Mouse (Mus musculus): ENCODE measurements around the gene Zbtb20.
"Not testable (repeated sequence)": the region's sequence is repeated elsewhere in the genome, so short reads cannot be mapped to it uniquely, and the experiment has no call there.

Zbtb20 gene

GRCm38 (mm10) chr16:42911326-42911725 is 35.6 kb downstream of the Zbtb20 start:
- peak in 1 of 2 experiments; percentile 70 for DNase-seq

DNA sequence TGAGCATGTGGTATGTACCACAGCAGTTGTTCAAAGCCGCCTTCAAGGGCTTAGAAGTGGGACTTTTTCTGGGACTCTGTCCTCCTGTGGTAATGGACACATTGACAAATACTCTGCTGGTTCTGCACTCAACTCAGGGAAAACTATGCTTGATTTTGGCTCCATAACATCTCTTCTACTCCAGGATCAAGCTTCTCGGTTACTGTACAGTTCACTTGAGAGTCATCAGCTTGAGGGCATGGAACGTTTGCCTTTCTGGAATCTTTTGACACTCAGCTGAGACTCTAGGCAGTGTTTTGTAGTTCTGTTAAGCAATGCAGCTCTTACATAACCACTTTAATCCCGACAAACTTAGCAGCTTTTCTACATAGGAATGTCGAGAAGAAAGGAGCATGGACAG is 36.1 kb downstream of the Zbtb20 start:
- no peak for DNase-seq

- no peak for DNase-seq
Measured at GRCm38 (mm10) chr16:42913291-42913690, 37.6 kb downstream of the Zbtb20 start.

- DNase-seq, result peak; percentile 69 to 82
Measured at GRCm38 (mm10) chr16:42914457-42915085, 38.9 kb downstream of the Zbtb20 start.

DNA sequence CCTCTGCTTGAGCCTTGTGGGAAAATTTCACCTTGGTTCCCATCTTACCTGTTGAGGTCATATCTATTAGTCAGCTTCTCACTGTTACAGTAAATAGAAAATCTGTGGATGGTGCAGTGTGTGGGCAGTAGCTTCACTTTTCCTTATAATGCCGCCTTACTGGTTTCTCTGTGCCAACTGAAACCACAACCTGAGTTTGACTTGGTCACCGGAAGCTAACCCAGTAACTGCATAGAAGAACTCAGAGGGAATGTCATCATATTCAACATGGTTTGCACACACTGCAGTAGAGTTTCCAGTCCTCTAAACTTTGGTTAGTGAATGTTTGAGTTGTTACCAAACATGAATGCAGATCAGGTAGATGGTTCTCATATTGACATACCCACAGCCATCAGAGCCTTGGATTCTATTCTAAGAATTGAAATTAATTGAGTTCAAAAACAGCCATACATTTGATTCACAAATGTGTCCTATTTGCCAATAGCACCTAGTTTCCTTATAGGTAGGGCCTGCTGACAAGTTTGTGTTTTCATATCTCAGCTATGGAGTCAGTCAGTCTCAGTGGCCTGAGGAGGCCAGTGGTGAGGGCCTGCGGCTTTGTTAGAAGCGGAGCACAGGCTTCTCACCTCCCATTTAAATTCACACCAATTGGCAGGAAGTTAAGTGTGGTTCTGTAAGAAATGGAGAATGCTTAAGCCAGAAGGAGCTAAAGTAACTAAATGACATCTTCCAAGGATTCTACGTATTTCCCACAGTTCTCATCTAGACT is 44.5 kb downstream of the Zbtb20 start:
- no peak for DNase-seq

GRCm38 (mm10) chr16:42921436-42921835 is 45.8 kb downstream of the Zbtb20 start:
- DNase-seq, result no peak

DNA sequence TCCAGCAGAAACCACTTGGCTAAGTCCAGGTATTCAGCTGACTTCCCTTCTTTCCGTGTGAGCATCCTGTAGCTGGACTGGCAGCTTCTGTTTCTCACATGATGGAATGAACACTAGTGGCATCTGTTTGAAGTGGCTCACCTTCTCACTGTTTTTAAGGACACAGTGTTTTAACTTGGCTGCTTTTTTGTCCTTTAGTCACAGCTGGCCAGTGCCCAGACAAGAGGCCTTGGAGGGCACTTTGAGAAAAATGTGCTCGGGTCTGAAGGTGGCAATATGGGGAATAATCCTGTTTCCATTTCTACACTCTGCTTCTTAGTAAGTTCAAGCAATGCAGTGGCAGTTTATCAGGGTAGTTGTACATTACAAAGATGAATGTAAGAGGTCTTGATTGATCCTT is 62.5 kb downstream of the Zbtb20 start:
- DNase-seq, result no peak

DNA sequence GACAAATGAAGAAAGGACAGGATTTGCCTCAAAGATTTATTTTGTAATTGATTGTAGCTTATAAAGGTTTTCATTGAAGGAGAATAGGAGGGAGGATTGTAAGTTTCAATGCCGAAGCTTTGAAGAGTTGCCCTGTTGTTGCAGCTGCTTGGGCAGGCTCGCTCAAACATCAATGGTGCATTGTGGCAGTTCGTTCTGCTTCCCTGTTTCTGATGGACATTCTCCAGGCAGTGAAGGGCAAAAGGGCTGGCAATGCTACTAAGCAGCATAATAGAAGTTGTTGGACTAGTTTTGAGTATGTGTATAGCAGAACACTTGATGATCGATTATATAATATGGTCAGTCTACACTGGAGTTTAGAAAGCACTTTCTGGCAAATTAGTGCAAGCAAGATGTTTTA is 71.3 kb downstream of the Zbtb20 start:
- DNase-seq, result peak; percentile 13 to 53

- DNase-seq, result not testable (repeated sequence)
Measured at GRCm38 (mm10) chr16:42955401-42955800, 79.7 kb downstream of the Zbtb20 start.

DNA sequence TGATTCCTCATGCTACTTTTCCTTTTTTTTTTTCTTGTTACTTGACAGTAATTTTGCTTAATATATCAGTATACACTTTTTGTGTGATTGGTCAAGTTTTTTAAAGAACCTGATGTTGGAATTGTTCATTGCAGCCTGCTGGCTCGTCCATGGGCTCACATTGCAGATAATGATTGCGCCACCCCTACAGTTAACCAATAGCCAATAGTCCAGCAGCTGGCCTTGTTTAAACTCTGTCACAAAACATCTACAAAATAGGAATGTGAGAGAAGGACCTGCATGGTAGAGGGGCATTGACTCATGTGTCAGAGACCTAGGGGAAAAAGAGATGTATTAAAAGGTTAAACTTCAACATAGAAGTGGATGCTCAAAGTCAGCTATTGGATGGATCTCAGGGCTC is 97.2 kb downstream of the Zbtb20 start:
- no peak for DNase-seq

- DNase-seq, result no peak
Measured at GRCm38 (mm10) chr16:42998896-42999295, 123.2 kb downstream of the Zbtb20 start.

- no peak for DNase-seq
Measured at GRCm38 (mm10) chr16:43026351-43026750, 150.7 kb downstream of the Zbtb20 start.

DNA sequence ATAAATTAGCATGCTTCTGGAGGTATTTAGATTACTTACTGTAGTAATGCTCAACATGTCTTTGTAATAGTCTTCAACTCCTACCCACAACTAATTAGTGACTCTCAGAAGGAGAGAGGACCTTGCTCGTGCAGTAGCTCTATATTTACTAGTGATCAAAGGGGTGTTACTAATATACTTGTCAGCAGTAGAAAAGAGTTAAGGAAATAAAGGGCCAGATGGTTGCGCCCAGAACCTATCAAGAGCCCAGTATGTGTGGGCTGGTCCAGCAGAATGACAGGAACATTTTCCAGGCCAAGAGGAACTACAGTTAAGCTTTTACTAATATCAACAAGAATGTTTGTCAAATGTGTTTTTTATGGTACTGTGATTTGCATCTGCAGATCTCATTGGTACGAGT is 153.6 kb downstream of the Zbtb20 start:
- DNase-seq, result no peak

DNA sequence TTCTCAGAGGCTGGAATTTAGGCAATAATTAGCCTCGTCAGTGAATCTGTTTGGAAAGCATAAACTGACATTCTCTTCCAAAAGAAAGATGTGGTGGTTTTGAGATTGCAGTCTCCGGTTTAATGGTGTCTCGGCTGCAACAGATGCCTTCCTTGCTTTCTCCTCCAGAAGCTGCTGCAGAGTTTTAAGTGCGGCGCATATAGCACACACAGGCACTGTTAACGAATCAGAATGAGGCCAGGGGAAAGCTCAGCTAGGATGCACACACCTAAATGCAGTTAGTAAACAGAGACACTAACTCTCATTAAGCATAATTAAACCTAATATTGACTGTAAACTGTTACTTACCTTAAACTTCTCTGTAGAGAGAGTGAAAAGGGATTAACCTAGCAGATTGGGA is 160.0 kb downstream of the Zbtb20 start:
- DNase-seq, result no peak

DNA sequence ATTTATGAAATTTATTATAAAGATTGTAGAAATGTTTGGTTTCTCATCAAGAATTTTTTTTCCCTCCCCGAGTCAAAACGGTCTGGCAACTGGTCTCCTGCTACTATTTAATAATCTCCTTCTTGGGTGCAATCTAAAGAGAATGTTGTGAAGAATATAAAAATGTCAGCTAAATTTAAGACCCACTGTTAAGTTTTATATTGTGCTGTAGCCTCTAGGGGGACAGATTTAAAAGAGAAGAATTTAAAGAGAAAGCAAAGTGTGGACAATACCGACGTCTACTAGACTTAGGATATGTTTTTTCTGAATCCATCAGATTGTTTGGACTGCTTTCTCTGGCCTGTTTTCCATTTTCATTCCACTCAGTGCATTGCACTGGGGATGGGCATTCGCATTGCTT is 160.8 kb downstream of the Zbtb20 start:
- no peak for DNase-seq

DNA sequence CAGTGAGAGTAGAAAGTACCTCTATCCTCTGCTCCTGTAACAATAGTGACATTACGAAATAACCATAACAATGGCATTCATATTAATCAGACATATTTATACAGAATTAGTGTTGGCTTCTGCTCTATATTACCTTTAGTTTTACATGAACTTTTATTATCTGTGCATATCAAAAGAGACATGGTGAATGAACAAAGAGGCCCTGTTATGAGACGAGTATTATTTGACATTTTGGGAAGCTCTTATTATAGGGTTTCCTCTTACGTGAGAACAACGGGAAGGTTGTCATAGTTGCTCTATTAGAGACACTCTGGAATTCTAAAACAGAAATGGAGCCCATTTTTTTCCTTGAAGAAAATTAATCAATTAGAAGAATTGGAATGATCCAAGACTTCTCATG is 161.6 kb downstream of the Zbtb20 start:
- no peak for DNase-seq

DNA sequence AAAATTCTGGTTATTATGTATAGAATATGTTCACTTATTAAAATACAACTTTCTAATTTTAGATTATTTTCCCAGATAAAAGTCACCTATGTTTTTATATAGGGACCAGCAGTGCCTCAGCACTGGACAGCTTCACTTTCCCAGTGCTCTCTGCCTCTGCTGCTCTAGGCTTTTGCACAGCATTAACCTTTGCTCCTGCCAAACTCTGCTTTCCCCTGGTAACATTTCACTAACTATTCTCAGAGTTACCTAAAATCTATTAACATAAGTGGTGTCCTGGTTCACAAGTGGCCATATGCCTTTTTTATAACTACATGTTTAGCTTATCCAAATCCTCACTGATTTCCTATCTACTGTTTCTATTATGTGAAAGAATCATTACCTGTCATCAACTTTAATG is 169.9 kb downstream of the Zbtb20 start:
- peak in 1 of 2 experiments; percentile 16 for DNase-seq

GRCm38 (mm10) chr16:43046686-43047085 is 171.0 kb downstream of the Zbtb20 start:
- peak; percentile 24 to 42 for DNase-seq

DNA sequence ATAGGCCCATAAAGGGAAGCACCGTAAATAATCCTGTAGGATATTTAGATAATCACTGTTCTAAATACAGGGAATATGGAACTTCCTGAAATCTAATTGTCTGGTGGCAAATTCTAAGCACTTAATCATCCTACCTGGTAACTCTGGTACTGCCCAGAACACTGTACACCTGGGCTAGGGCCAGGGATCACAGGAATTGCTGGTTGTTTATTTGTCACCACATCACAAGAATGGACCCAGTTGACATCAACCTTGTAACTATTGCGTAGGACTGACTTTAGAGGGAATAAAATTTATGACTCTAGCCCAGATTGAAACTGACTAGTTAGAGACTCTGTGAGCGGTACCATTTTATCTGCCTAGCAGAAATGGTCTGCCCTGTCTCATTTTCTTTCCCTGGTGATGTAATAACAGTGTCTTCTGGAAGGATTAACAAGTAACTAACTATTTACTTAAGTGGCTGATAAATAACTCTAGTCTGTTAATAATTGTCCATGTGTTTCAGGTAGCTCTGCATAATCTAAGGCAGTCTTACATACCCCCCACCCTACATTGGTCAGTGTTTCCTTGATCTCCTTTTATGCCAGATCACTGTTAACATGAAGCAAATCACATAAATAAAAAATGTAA is 194.1 kb downstream of the Zbtb20 start:
- peak; percentile 19 to 43 for DNase-seq

- no peak for DNase-seq
Measured at GRCm38 (mm10) chr16:43071875-43072274, 196.2 kb downstream of the Zbtb20 start.

DNA sequence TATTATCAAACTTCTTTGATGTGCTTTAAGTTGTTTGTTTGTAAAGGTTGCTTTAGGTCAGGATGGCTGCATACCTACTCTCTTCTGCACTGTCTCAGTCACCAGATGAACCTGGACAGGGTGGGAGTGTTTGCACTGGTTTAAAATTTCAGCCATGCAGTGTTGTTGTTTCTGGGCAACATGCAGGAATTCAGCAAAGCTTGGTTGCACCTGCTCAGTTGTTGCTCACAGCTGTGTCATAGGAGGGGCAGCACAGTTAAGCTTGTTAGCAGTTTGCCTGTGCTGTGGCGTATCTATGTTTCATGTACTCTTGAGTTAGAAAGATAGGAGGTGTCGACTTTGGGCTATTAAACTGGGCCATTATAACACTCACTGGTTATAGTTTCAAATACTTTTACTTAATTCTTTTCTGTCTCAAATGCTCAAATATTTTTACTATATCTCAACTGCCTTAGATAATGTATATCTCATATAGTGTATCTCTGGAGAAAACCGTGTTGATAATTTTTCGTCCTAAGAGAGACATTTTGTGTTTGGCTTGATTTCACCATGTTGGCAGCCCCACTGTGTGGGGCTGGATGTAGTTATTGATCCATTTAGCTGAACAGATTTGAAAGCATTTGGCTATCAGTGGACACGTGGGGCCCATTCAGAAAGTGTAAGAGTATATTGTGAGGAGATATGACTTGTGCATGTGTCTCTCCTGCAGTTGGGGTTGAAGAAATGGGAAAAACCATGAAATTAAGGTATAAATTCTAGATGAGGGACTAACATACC is 197.3 kb downstream of the Zbtb20 start:
- DNase-seq, result no peak

DNA sequence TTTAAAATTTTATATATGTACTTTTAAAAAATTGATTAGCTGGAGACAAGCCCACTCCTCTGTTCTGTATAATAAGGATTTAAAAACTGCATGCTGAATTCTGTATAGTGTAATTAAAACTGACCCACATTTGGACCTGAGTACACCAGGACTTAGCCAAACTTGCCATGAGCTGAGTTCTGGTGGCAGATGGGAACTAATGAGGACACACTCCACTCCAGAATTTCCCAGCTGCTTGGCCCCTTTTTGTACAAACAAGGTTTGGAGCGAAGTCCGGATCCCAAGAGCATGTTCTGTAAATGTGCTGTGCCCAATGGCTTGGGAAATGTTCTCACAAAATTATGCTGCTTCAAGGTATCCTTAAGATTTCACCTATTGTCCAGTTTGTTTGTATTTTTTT is 204.7 kb downstream of the Zbtb20 start:
- DNase-seq, result no peak

All from kidney, postnatal 25 days (tissue).